Mouse (Mus musculus) embryo, embryonic 9.5 days (tissue): ENCODE results near the gene Pnpla2.

ENCODE experiments used
- DNase-seq: peaks from one replicate; pipeline ENCODE4 v3.0.0-alpha.2; 2017; ENCODE audit errors: extremely low spot score

The Pnpla2 gene

GRCm38 (mm10) chr7:141467230-141468030, 12.4 kb downstream of the Pnpla2 start, which contains the start of gene Cd151:
Cd151 (plus strand) TSS chr7:141467392.
- DNase-seq = peak; percentile 88

- DNase-seq = no peak
Observed at GRCm38 (mm10) chr7:141468164-141468521, 13.1 kb downstream of the Pnpla2 start.

- peak; percentile 76 for DNase-seq
Observed at GRCm38 (mm10) chr7:141468522-141469211, 13.7 kb downstream of the Pnpla2 start.

GRCm38 (mm10) chr7:141469352-141469751, 14.4 kb downstream of the Pnpla2 start:
- no peak for DNase-seq

- DNase-seq = no peak
Observed at GRCm38 (mm10) chr7:141469901-141470636, 15.1 kb downstream of the Pnpla2 start.

- DNase-seq = no peak
Observed at GRCm38 (mm10) chr7:141470637-141470944, 15.6 kb downstream of the Pnpla2 start.

- DNase-seq = no peak
Observed at GRCm38 (mm10) chr7:141471236-141471635, 16.2 kb downstream of the Pnpla2 start.

GRCm38 (mm10) chr7:141472226-141472625, 17.2 kb downstream of the Pnpla2 start:
- no peak for DNase-seq

- no peak for DNase-seq
Observed at GRCm38 (mm10) chr7:141472763-141473162, 17.8 kb downstream of the Pnpla2 start.

- no peak for DNase-seq
Observed at GRCm38 (mm10) chr7:141474160-141474559, 19.2 kb downstream of the Pnpla2 start.

GRCm38 (mm10) chr7:141475011-141475804, 20.2 kb downstream of the Pnpla2 start, which contains the start of the genes Polr2l and Tspan4:
Polr2l (minus strand) TSS chr7:141475132.
Tspan4 (plus strand) TSS chr7:141475240.
- peak; percentile 93 for DNase-seq

- no peak for DNase-seq
Observed at GRCm38 (mm10) chr7:141475805-141476158, 20.8 kb downstream of the Pnpla2 start.

GRCm38 (mm10) chr7:141476226-141476980, 21.4 kb downstream of the Pnpla2 start:
- DNase-seq = peak; percentile 80

GRCm38 (mm10) chr7:141476981-141477370, 22.0 kb downstream of the Pnpla2 start:
- DNase-seq = no peak

GRCm38 (mm10) chr7:141477578-141478269, 22.7 kb downstream of the Pnpla2 start:
- DNase-seq = no peak

- DNase-seq = no peak
Observed at GRCm38 (mm10) chr7:141478270-141478748, 23.3 kb downstream of the Pnpla2 start.

- DNase-seq = peak; percentile 68
Observed at GRCm38 (mm10) chr7:141480842-141481497, 26.0 kb downstream of the Pnpla2 start.

GRCm38 (mm10) chr7:141481498-141482401, 26.8 kb downstream of the Pnpla2 start:
- DNase-seq = peak; percentile 78
